Mouse (Mus musculus) kidney, postnatal 25 days (tissue): ENCODE data around the gene Csde1.

Source experiments
- DNase-seq, 2 experiments: peaks; one replicate each; pipeline ENCODE4 v3.0.0; 2021; ENCODE audit warnings: mixed read lengths in 2 of 2

Gene Csde1

GRCm38 (mm10) chr3:103020249-103020942 is at the start of gene Csde1:
Gene Csde1, plus strand, starts transcription at chr3:103020426.
- DNase-seq, result peak; percentile 97 to 99

GRCm38 (mm10) chr3:102970508-102970907 is 49.7 kb upstream of the Csde1 start:
- no peak for DNase-seq

GRCm38 (mm10) chr3:102976906-102977305 is 43.3 kb upstream of the Csde1 start:
- DNase-seq, result no peak

- DNase-seq, result no peak
These were observed 40.5 kb upstream of the Csde1 start for GRCm38 (mm10) chr3:102979550-102980348.

- DNase-seq, result no peak
These were observed 39.9 kb upstream of the Csde1 start for GRCm38 (mm10) chr3:102980349-102980736.

- DNase-seq, result no peak
These were observed 29.2 kb upstream of the Csde1 start for GRCm38 (mm10) chr3:102991041-102991440.

GRCm38 (mm10) chr3:102992936-102993335 is 27.3 kb upstream of the Csde1 start:
- DNase-seq, result no peak

- DNase-seq, result no peak
These were observed 25.0 kb upstream of the Csde1 start for GRCm38 (mm10) chr3:102995233-102995604.

DNA sequence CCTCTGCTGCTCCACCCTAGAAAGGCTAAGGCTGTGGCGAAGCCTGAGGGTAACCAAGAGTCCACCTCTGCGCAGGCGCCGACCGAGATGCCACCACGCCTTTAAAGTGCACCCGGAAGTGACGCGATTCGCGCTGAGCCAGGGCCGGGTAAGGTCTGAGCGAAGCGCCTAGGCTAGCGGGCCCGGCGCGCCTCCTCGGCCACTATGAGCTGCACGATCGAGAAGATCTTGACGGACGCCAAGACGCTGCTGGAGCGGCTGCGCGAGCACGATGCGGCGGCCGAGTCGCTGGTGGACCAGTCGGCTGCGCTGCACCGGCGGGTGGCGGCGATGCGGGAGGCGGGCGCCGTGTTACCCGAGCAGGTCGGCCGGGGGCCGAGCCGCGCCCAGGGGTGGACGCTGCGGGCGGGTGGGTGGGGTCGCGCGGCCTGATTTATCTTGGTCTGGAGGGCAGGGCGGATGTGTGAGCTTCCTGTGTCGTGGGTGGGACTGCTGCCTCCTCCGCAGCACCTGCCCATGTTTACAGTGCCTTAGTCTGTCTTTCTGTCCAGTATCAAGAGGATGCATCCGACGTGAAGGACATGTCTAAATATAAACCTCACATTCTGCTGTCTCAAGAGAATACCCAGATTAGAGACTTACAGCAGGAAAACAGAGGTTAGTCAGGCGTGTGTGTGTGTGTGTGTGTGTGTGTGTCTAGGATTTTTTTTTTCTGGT is 24.5 kb upstream of the Csde1 start, which contains the start of gene Sike1:
Gene Sike1 (plus strand): TSS at position 104 of the 717 bp plus-strand sequence.
- peak; percentile 97 for DNase-seq

DNA sequence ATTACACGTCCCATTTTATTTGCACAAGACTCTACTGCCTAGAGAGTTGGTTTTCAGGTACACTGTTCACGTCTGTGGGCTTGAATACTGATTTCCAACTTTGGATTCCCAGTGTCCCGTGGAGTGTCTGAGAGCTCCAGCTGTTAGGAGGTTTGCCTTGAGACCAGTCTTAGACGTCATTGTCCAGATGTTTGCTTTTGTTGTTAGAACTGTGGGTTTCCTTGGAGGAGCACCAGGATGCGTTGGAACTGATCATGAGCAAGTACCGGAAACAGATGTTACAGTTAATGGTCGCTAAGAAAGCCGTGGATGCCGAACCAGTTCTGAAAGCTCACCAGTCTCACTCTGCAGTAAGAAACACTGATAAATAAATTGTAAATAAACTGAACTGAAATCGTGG is 23.2 kb upstream of the Csde1 start:
- no peak for DNase-seq

- DNase-seq, result no peak
These were observed 22.6 kb upstream of the Csde1 start for GRCm38 (mm10) chr3:102997591-102997990.

- no peak for DNase-seq
These were observed 18.6 kb upstream of the Csde1 start for GRCm38 (mm10) chr3:103001595-103001994.

DNA sequence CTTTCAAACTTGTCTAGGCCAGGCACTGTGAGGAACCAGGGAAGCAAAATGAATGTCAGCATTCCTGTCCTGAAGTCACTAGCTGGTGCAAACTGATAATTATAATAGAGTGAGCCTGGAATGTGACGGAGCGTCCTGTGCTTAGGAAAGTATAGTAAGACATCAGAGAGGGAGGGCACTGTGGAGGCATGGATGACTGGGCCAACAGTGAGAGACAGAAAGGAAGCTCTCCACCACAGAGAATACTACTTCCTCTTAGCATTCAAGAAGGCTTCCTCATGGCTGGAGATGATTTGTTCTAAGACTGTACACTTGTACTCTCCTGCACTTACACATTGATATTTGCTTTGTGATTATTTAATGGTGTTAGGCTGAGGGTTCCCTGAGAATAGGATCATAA is 2.9 kb upstream of the Csde1 start:
- no peak for DNase-seq

- no peak for DNase-seq
These were observed 764 bp upstream of the Csde1 start for GRCm38 (mm10) chr3:103019462-103019861.

- DNase-seq, result peak; percentile 88 to 95
These were observed 865 bp downstream of the Csde1 start for GRCm38 (mm10) chr3:103020943-103021638.

GRCm38 (mm10) chr3:103026174-103026573 is 5.9 kb downstream of the Csde1 start:
- DNase-seq, result no peak

GRCm38 (mm10) chr3:103040285-103040684 is 20.1 kb downstream of the Csde1 start:
- no peak for DNase-seq

DNA sequence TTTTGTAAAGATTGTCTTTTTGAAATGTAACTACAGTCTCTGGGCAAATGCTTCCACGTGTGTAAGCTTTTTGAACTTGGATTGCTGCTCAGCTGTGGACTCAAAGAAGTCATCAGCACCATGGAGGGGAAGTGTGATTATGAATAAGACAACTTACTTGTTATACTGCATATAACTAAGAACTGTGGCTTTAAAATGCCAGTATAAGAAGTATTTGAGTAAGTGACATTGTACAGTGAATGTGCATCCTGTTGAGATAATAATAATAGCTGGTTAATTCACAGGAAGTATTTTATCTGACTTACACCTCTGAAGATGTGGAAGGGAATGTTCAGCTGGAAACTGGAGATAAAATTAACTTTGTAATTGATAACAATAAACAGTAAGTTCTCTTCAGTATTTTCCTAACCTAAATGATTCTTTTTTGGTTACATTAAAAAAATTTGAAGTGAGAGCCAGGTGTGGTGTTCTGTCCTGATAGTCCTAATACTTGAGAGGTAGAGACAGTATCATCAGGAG is 20.7 kb downstream of the Csde1 start:
- no peak for DNase-seq

- DNase-seq, result no peak
These were observed 35.9 kb downstream of the Csde1 start for GRCm38 (mm10) chr3:103056016-103056595.

GRCm38 (mm10) chr3:103057752-103058151 is 37.5 kb downstream of the Csde1 start:
- DNase-seq, result no peak

DNA sequence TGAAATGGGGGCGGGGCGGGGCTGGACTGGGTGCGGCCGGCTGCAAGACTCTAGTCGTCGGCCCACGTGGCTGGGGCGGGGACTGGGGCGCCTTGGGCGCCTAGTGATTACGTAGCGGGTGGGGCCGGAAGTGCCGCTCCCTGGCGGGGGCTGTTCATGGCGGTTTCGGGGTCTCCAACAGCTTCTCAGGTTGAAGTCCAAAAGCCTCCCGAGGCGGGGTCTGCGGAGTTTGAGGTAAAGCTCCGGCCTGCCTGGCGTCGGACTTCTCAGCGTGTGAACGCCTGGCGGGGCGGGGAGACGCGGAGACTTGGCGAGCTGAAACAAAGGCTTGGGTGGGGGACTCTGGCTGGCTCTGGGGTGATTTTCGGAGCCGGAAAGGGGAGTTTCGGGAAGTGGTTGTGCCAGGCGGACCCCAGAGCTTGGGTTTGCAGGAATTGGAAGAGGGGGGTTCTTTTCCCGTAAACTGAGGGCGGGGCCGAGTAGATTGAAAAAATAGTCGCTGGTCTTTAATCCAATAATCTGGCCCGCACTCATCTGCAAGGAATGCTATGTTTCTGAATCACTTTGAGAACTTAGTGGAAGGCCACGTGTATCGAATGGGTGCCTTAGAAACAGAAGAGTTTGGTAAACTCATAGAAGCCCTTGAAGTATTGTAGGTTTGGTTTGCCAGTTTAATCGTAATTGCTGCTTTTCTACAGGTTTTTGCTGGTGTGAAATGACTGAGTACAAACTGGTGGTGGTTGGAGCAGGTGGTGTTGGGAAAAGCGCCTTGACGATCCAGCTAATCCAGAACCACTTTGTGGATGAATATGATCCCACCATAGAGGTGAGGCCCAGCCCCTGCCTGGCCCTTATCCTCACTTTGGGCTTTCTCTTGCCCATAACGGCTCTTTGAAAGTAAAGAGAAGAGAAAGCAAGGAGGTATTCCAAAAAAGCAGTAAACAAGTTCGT is 38.3 kb downstream of the Csde1 start, which contains the start of gene Nras:
Gene Nras (plus strand): TSS at position 79 of the 951 bp plus-strand sequence.
- peak; percentile 95 to 97 for DNase-seq
